Mouse (Mus musculus) testis, adult 2 months (tissue): ENCODE measurements around the gene Ogdh. TPM values are rescaled to one million over a fixed set of nuclear protein-coding genes. Genes with fewer than 3 reads are reported as not detected.

Experiments used
- H3K27ac ChIP-seq: fragments of 200-500 bp; 2 replicates; pipeline ENCODE4 v1.5.1; 2012; ENCODE audit warnings: low read depth, low read length; ENCODE audit not compliant: control insufficient read depth, insufficient read depth
- H3K27me3 ChIP-seq: fragments of 200-500 bp; 2 replicates; pipeline ENCODE4 v1.6.1; 2012; ENCODE audit warnings: mild to moderate bottlenecking, low read length, moderate library complexity; ENCODE audit not compliant: control insufficient read depth, insufficient read depth
- H3K36me3 ChIP-seq: fragments of 200-500 bp; 2 replicates; pipeline ENCODE4 v1.6.1; 2012; ENCODE audit warnings: mild to moderate bottlenecking, low read length; ENCODE audit not compliant: control insufficient read depth, insufficient read depth
- H3K4me1 ChIP-seq: fragments of 200-500 bp; 2 replicates; pipeline ENCODE4 v1.6.1; 2012; ENCODE audit warnings: low read length; ENCODE audit not compliant: control insufficient read depth, insufficient read depth
- H3K4me3 ChIP-seq: fragments of 200-500 bp; 2 replicates; pipeline ENCODE4 v1.5.1; 2012; ENCODE audit warnings: low read depth, mild to moderate bottlenecking, low read length, moderate library complexity, mixed read lengths; ENCODE audit not compliant: control insufficient read depth
- CTCF ChIP-seq: fragments of 200-500 bp; IDR thresholded peaks from 2 replicates; pipeline ENCODE4 v1.5.1; 2012; ENCODE audit warnings: low read depth, mild to moderate bottlenecking, inconsistent platforms, low read length, moderate library complexity; ENCODE audit not compliant: control insufficient read depth, insufficient read depth, insufficient replicate concordance
- POLR2A ChIP-seq: fragments of 200-500 bp; IDR thresholded peaks from 2 replicates; pipeline ENCODE4 v1.6.1; 2012; ENCODE audit warnings: low read depth, mild to moderate bottlenecking, inconsistent platforms, low read length, moderate library complexity; ENCODE audit not compliant: control insufficient read depth
- polyA plus RNA-seq: library from polyadenylated mRNA; depleted of rRNA; stranded (reverse); fragments of >200 nt; gene quantifications from 2 replicates; pipeline ENCODE4 v1.2.3, GENCODE M21; 2012

Ogdh gene
- polyA plus RNA-seq, 1 experiment = 87.1 TPM

DNA sequence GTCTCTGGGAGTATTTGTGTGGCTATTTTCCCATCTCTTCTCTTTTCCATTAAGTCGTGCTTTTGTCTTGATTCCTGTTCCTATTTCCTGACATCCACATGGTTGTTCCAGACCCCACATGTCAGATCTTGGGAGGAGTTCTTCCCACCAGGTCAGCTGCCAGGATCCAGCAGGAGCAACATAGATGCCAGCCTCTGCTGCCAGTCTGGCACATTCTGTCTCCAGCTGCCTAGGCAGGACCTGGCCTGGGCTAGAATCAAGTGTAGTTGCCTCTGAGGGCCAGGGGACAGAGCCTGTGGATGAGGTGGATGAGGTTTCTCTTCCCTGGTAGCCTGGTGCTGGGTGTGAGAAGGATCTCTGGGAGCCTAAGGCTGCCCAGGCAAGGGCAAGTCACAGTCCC, 102.4 kb downstream of the Ogdh start:
- no peaks in the 10 kb centered on the region; the same call in none of the 2 replicates for H3K36me3 ChIP-seq
- H3K27me3 ChIP-seq = no peaks in the 10 kb centered on the region
- H3K4me3 ChIP-seq = no peak overlapping the region
- H3K27ac ChIP-seq = no peak overlapping the region
- TF ChIP-seq POLR2A (no peak), CTCF (no peak)
- H3K4me1 ChIP-seq = peaks cover 3% of the 10 kb centered on the region; the same call in 1 of the 2 replicates

DNA sequence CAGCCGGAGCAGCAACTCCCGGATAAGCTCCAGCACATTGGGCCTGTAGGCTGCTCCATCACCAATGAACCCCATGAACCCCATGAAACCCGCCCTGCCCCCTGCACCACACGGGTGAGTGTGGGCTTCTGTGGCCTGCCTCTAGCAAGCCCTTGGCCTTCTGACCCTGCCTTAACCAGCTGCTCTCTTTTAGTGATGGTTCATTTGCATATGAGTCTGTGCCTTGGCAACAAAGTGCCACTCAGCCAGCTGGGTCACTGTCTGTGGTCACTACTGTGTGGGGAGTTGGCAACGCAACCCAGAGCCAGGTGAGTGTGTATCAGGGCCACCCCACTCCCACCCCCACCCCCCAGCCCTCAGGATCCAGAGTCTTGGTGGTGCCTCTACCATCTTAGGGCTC, 104.1 kb downstream of the Ogdh start:
- peaks cover 3% of the 10 kb centered on the region; the same call in 1 of the 2 replicates for H3K4me1 ChIP-seq
- H3K36me3 ChIP-seq = peaks cover 6% of the 10 kb centered on the region
- TF ChIP-seq CTCF = no peak
- TF ChIP-seq POLR2A = no peak
- H3K4me3 ChIP-seq = no peak overlapping the region
- no peaks in the 10 kb centered on the region for H3K27me3 ChIP-seq
- no peak overlapping the region for H3K27ac ChIP-seq

DNA sequence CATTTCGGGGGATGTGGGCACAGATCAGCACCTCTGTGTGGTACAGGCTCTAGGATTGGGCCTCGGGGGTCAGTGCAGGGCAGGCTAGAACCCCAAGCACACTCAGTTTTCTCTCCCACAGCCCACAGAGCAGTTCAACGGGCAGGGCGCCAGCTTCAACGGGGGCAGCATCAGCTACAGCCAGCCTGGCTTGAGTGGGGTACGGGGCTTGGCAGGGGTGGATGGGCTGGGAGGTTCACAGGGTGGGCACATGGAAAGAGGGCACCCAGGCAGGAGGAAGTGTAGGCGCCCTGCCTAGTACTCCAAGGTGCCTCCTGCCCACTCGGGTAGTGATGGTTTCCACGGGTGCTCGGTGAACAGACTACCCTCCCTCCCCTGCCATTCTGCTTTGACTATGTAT, 106.7 kb downstream of the Ogdh start:
- H3K27me3 ChIP-seq = no peaks in the 10 kb centered on the region
- no peak overlapping the region for H3K27ac ChIP-seq
- no peak overlapping the region for H3K4me3 ChIP-seq
- no peak for TF ChIP-seq CTCF
- TF ChIP-seq POLR2A = no peak
- H3K36me3 ChIP-seq = peaks cover 7% of the 10 kb centered on the region
- no peaks in the 10 kb centered on the region for H3K4me1 ChIP-seq

DNA sequence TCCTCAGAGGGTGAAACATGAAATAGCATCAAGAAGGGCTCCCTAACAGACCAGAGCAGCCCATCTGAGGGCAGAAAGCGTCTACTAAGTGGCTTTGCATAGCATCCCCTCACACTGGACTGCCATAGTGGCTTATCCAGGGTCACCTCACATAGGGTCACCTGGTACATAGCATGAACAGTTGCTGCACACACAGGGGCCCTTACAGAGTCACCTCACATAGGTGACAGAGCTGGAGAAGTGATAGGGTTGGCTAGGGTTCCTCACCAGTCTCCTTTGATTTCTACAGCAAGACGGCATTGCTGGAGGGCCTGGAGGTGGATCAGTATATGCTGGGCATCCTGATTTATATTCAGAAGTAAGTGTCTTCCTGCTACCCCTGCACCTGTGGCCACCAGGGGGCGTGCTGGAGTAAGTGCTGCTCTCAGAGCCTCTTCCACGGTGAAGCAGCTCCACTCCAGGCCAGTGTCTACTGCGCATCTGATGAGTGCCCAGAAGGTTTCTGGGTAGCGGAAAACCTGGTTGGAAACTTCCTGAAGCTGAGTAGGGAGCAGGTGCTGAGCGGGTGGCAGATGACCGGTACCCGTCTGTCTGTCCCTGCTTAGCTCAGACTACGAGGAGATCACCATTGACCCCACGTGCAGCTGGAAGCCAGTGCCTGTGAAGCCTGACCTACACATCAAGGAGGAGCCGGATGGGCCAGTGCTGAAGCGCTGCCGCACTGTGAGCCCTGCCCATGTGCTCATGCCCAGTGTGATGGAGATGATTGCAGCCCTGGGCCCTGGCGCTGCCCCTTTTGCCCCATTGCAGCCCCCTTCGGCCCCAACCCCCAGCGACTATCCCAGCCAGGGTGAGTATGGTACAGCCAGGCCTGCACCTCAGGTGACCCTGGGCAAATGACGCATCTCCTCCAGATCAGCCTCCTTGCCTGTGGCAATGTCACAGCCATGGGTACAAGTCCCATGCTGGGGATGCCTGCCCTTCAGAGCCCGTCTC, 111.4 kb downstream of the Ogdh start:
- H3K4me1 ChIP-seq = no peaks in the 10 kb centered on the region; the same call in 1 of the 2 replicates
- H3K27me3 ChIP-seq = no peaks in the 10 kb centered on the region
- H3K36me3 ChIP-seq = peaks cover 8% of the 10 kb centered on the region; the same call in 1 of the 2 replicates
- TF ChIP-seq POLR2A (no peak), CTCF (peak; percentile 66; the same call in 1 of the 2 replicates)
- H3K27ac ChIP-seq = no peak overlapping the region
- no peak overlapping the region for H3K4me3 ChIP-seq

DNA sequence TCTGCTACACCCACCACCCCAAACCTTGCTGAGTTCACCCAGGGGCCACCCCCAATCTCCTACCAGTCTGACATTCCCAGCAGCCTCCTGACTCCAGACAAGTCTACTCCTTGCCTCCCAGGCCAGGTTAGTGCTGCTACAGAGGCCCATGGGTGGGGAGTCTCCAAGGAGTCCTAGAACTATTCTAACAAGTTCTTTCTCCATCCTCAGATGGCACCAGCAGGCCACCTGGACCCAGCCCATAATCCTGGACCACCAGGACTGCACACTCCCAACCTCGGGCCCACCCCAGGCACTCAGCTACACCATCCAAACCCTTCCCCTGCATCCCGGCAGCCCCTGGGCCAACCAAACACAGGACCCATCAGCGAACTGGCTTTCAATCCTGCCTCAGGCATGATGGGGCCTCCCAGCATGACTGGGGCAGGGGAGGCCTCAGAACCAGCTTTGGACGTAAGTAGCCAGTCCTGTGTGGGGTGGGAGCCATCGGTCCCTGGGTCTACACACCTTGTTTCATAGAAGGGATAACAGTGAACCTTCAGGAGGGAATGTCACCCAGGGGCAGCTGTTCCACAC, 112.5 kb downstream of the Ogdh start:
- H3K27me3 ChIP-seq = no peaks in the 10 kb centered on the region
- H3K36me3 ChIP-seq = peaks cover 8% of the 10 kb centered on the region; the same call in 1 of the 2 replicates
- no peak overlapping the region for H3K27ac ChIP-seq
- H3K4me1 ChIP-seq = no peaks in the 10 kb centered on the region; the same call in 1 of the 2 replicates
- no peak overlapping the region for H3K4me3 ChIP-seq
- TF ChIP-seq CTCF = no peak
- TF ChIP-seq POLR2A = no peak

DNA sequence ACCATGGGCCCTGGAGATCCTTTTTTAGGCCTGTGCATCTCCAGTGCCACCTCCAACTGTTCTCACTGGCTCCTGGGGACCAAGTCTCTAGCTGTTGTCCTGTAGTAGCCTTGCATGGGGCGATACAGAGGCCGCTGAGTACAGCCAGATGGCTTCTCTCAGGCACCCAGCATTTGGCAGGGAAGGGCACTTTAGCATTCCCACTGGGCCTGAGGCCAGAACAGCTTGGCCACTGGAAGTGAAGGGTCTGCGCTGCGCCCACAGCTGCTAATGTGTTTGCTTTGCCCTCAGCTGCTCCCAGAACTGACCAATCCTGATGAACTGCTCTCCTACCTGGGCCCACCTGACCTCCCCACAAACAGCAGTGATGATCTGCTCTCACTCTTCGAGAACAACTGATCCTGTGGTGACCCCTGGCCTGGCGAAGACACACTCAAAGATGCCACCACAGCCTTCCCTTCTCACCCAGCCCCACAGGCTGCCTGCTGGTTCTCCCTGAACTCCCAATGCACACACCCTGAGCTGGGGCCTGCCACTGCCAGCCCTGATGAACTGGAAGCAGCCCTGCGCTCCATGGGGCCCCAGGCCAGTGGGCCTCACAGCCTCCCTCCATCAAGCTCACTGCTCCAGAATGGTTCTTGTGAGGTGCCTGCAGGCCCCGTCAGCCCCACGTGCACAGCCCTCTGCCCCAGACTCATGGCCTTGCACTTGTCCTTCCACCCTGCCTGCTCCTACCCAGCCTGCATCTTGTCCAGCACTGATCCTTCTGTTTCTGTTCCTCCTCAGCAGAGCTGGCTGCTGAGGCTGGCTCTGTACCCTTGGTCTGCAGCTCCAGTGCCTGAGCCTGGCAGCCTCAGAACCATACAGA, 113.5 kb downstream of the Ogdh start:
- Histone ChIP-seq H3K36me3 (peaks cover 2% of the 10 kb centered on the region; the same call in 1 of the 2 replicates), H3K27me3 (no peaks in the 10 kb centered on the region), H3K4me1 (no peaks in the 10 kb centered on the region; the same call in 1 of the 2 replicates), H3K27ac (peak overlapping the region; percentile 56), H3K4me3 (no peak overlapping the region)
- no peak for TF ChIP-seq CTCF
- no peak for TF ChIP-seq POLR2A
